Mouse (Mus musculus): ENCODE results near the gene Tfpi. TPM values are rescaled to one million over a fixed set of nuclear protein-coding genes. Genes with fewer than 3 reads are reported as not detected.

The Tfpi gene
- polyA plus RNA-seq, 1 experiment from 2014 or later: 21.8 TPM

DNA sequence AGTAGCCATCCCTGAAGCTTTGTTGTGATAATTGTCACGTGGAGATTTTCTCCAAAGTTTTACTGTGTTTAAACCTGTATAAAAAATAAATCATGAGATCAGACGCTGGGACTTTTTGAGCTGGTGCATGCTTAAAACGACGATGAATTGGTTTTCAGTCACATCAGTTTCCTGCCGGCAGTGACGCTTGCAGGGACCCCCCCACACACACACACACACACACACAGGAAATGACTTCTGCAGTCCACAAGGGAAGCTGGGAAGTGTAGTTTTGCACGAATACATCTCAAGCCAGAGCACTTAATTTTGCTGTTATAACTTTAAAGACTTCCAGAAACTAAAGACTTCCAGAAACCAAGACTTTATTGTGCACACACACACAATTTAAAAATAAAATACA is 5.3 kb upstream of the Tfpi start:
- no peak overlapping the region for H3K4me3 ChIP-seq (ENCODE audit: low read depth, low read length)
- H3K9me3 ChIP-seq (ENCODE audit: control insufficient read depth, low read length): no peaks in the 10 kb centered on the region
- no peaks in the 10 kb centered on the region for H3K4me1 ChIP-seq (replicated peaks; ENCODE audit: control insufficient read depth, insufficient read depth, low read length)
- no peak overlapping the region for H3K9ac ChIP-seq (ENCODE audit: low read depth, low read length)
- 53% methylated on average over 7 of the region's 7 CpGs for WGBS
- H3K4me2 ChIP-seq (replicated peaks; ENCODE audit: low read depth, low read length): no peak overlapping the region
- peak; percentile 28 for DNase-seq (ENCODE audit: low spot score)
- no peak overlapping the region for H3K27ac ChIP-seq (ENCODE audit: low read depth, low read length)
- no peaks in the 10 kb centered on the region for H3K36me3 ChIP-seq (ENCODE audit: control insufficient read depth, insufficient read depth, low read length)
- no peak for ATAC-seq (ENCODE audit: low FRiP score)
- no peaks in the 10 kb centered on the region for H3K27me3 ChIP-seq (ENCODE audit: control insufficient read depth, insufficient read depth, low read length)

- ATAC-seq (ENCODE audit: low FRiP score) (no peak), DNase-seq (ENCODE audit: low spot score) (peak; percentile 53)
- H3K36me3 ChIP-seq (ENCODE audit: control insufficient read depth, insufficient read depth, low read length): no peaks in the 10 kb centered on the region
- H3K4me3 ChIP-seq (ENCODE audit: low read depth, low read length): no peak overlapping the region
- no peak overlapping the region for H3K27ac ChIP-seq (ENCODE audit: low read depth, low read length)
- no peaks in the 10 kb centered on the region; the same call in 1 of the 2 replicates for H3K4me1 ChIP-seq (replicated peaks; ENCODE audit: control insufficient read depth, insufficient read depth, low read length)
- WGBS: 39% methylated on average over 3 of the region's 3 CpGs
- no peak overlapping the region for H3K4me2 ChIP-seq (replicated peaks; ENCODE audit: low read depth, low read length)
- H3K9ac ChIP-seq (ENCODE audit: low read depth, low read length): no peak overlapping the region
- no peaks in the 10 kb centered on the region for H3K9me3 ChIP-seq (ENCODE audit: control insufficient read depth, low read length)
- no peaks in the 10 kb centered on the region for H3K27me3 ChIP-seq (ENCODE audit: control insufficient read depth, insufficient read depth, low read length)
These were observed 2.5 kb upstream of the Tfpi start for GRCm38 (mm10) chr2:84479036-84479435.

GRCm38 (mm10) chr2:84477759-84478158 is 1.2 kb upstream of the Tfpi start:
- Histone ChIP-seq H3K9me3 (ENCODE audit: control insufficient read depth, low read length) (no peaks in the 10 kb centered on the region), H3K4me1 (replicated peaks; ENCODE audit: control insufficient read depth, insufficient read depth, low read length) (no peaks in the 10 kb centered on the region; the same call in 1 of the 2 replicates), H3K4me3 (ENCODE audit: low read depth, low read length) (no peak overlapping the region), H3K4me2 (replicated peaks; ENCODE audit: low read depth, low read length) (no peak overlapping the region), H3K27me3 (ENCODE audit: control insufficient read depth, insufficient read depth, low read length) (no peaks in the 10 kb centered on the region), H3K27ac (ENCODE audit: low read depth, low read length) (no peak overlapping the region), H3K36me3 (ENCODE audit: control insufficient read depth, insufficient read depth, low read length) (no peaks in the 10 kb centered on the region), H3K9ac (ENCODE audit: low read depth, low read length) (no peak overlapping the region)
- ATAC-seq (ENCODE audit: low FRiP score) (no peak), DNase-seq (ENCODE audit: low spot score) (no peak)
- 85% methylated on average over 6 of the region's 6 CpGs for WGBS

- 0 out of 2 replicates have a peak overlapping the region, but pooled peaks have one; percentile 10 for H3K4me3 ChIP-seq (ENCODE audit: low read depth, low read length)
- DNase-seq (ENCODE audit: low spot score): no peak
- no peak for ATAC-seq (ENCODE audit: low FRiP score)
- H3K9ac ChIP-seq (ENCODE audit: low read depth, low read length): no peak overlapping the region
- H3K27me3 ChIP-seq (ENCODE audit: control insufficient read depth, insufficient read depth, low read length): no peaks in the 10 kb centered on the region
- no peaks in the 10 kb centered on the region for H3K9me3 ChIP-seq (ENCODE audit: control insufficient read depth, low read length)
- 64% methylated on average over 3 of the region's 3 CpGs for WGBS
- H3K27ac ChIP-seq (ENCODE audit: low read depth, low read length): no peak overlapping the region
- H3K36me3 ChIP-seq (ENCODE audit: control insufficient read depth, insufficient read depth, low read length): no peaks in the 10 kb centered on the region
- H3K4me2 ChIP-seq (replicated peaks; ENCODE audit: low read depth, low read length): no peak overlapping the region
- no peaks in the 10 kb centered on the region; the same call in 1 of the 2 replicates for H3K4me1 ChIP-seq (replicated peaks; ENCODE audit: control insufficient read depth, insufficient read depth, low read length)
These were observed 444 bp downstream of the Tfpi start for GRCm38 (mm10) chr2:84476131-84476530.

- no peak overlapping the region for H3K4me3 ChIP-seq (ENCODE audit: low read depth, low read length)
- no peak overlapping the region for H3K4me2 ChIP-seq (replicated peaks; ENCODE audit: low read depth, low read length)
- no peaks in the 10 kb centered on the region; the same call in 1 of the 2 replicates for H3K4me1 ChIP-seq (replicated peaks; ENCODE audit: control insufficient read depth, insufficient read depth, low read length)
- 29% methylated on average over 1 of the region's 1 CpGs for WGBS
- DNase-seq (ENCODE audit: low spot score) (no peak), ATAC-seq (ENCODE audit: low FRiP score) (no peak)
- H3K27ac ChIP-seq (ENCODE audit: low read depth, low read length): no peak overlapping the region
- no peaks in the 10 kb centered on the region for H3K36me3 ChIP-seq (ENCODE audit: control insufficient read depth, insufficient read depth, low read length)
- H3K9me3 ChIP-seq (ENCODE audit: control insufficient read depth, low read length): no peaks in the 10 kb centered on the region
- H3K27me3 ChIP-seq (ENCODE audit: control insufficient read depth, insufficient read depth, low read length): no peaks in the 10 kb centered on the region
- H3K9ac ChIP-seq (ENCODE audit: low read depth, low read length): no peak overlapping the region
These were observed 974 bp downstream of the Tfpi start for GRCm38 (mm10) chr2:84475601-84476000.

- ATAC-seq (ENCODE audit: low FRiP score) (no peak), DNase-seq (ENCODE audit: low spot score) (no peak)
- WGBS: 9% methylated on average over 6 of the region's 6 CpGs
- Histone ChIP-seq H3K27ac (ENCODE audit: low read depth, low read length) (no peak overlapping the region), H3K9ac (ENCODE audit: low read depth, low read length) (no peak overlapping the region), H3K4me2 (replicated peaks; ENCODE audit: low read depth, low read length) (no peak overlapping the region), H3K36me3 (ENCODE audit: control insufficient read depth, insufficient read depth, low read length) (no peaks in the 10 kb centered on the region), H3K4me3 (ENCODE audit: low read depth, low read length) (no peak overlapping the region), H3K9me3 (ENCODE audit: control insufficient read depth, low read length) (no peaks in the 10 kb centered on the region), H3K4me1 (replicated peaks; ENCODE audit: control insufficient read depth, insufficient read depth, low read length) (no peaks in the 10 kb centered on the region; the same call in 1 of the 2 replicates), H3K27me3 (ENCODE audit: control insufficient read depth, insufficient read depth, low read length) (no peaks in the 10 kb centered on the region)
These were observed 1.9 kb downstream of the Tfpi start for GRCm38 (mm10) chr2:84474651-84475050.

DNA sequence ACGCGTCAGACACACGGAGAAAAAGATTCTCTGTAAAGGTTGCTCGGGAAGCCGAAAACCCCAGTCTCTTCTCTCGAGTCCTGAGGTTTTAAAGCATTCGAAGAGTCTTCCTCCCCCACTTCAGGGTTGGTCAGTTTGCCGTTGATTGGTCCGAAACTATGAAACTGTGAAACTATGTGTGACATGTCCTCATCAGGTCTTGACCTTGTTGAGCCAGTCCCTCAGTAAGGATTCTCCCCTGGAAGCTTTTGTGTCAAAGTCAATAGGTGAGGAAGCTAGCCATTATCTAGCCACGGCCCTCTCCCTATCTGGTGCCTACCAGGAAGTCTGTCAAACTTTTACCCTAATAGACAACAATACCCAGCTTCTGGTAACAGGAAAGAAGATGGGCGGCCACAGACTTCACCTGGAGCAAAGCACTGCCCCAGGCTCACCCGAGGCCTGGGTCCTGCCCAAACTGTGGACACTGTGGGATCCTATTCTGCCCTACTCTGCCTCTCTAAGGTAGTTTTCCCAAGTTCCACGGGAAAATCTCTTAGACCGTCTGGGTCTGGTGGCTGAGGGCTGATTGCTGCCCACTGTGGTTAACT is 2.5 kb downstream of the Tfpi start:
- DNase-seq (ENCODE audit: low spot score): no peak
- ATAC-seq (ENCODE audit: low FRiP score): no peak
- Histone ChIP-seq H3K4me3 (ENCODE audit: low read depth, low read length) (no peak overlapping the region), H3K9me3 (ENCODE audit: control insufficient read depth, low read length) (no peaks in the 10 kb centered on the region), H3K4me1 (replicated peaks; ENCODE audit: control insufficient read depth, insufficient read depth, low read length) (no peaks in the 10 kb centered on the region; the same call in 1 of the 2 replicates), H3K4me2 (replicated peaks; ENCODE audit: low read depth, low read length) (no peak overlapping the region), H3K27ac (ENCODE audit: low read depth, low read length) (no peak overlapping the region), H3K36me3 (ENCODE audit: control insufficient read depth, insufficient read depth, low read length) (no peaks in the 10 kb centered on the region), H3K27me3 (ENCODE audit: control insufficient read depth, insufficient read depth, low read length) (no peaks in the 10 kb centered on the region), H3K9ac (ENCODE audit: low read depth, low read length) (no peak overlapping the region)
- 72% methylated on average over 14 of the region's 14 CpGs for WGBS

GRCm38 (mm10) chr2:84467391-84467790 is 9.2 kb downstream of the Tfpi start:
- Histone ChIP-seq H3K9me3 (ENCODE audit: control insufficient read depth, low read length) (no peaks in the 10 kb centered on the region), H3K4me2 (replicated peaks; ENCODE audit: low read depth, low read length) (no peak overlapping the region), H3K36me3 (ENCODE audit: control insufficient read depth, insufficient read depth, low read length) (no peaks in the 10 kb centered on the region), H3K4me3 (ENCODE audit: low read depth, low read length) (no peak overlapping the region), H3K4me1 (replicated peaks; ENCODE audit: control insufficient read depth, insufficient read depth, low read length) (no peaks in the 10 kb centered on the region), H3K27ac (ENCODE audit: low read depth, low read length) (no peak overlapping the region), H3K27me3 (ENCODE audit: control insufficient read depth, insufficient read depth, low read length) (no peaks in the 10 kb centered on the region), H3K9ac (ENCODE audit: low read depth, low read length) (no peak overlapping the region)
- ATAC-seq (ENCODE audit: low FRiP score) (no peak), DNase-seq (ENCODE audit: low spot score) (no peak)
- WGBS: 91% methylated on average over 4 of the region's 4 CpGs

- no peak overlapping the region for H3K9ac ChIP-seq (ENCODE audit: low read depth, low read length)
- H3K4me3 ChIP-seq (ENCODE audit: low read depth, low read length): no peak overlapping the region
- DNase-seq (ENCODE audit: low spot score) (no peak), ATAC-seq (ENCODE audit: low FRiP score) (no peak)
- no peaks in the 10 kb centered on the region for H3K36me3 ChIP-seq (ENCODE audit: control insufficient read depth, insufficient read depth, low read length)
- no peak overlapping the region for H3K27ac ChIP-seq (ENCODE audit: low read depth, low read length)
- 53% methylated on average over 7 of the region's 7 CpGs for WGBS
- H3K27me3 ChIP-seq (ENCODE audit: control insufficient read depth, insufficient read depth, low read length): no peaks in the 10 kb centered on the region
- no peak overlapping the region for H3K4me2 ChIP-seq (replicated peaks; ENCODE audit: low read depth, low read length)
- no peaks in the 10 kb centered on the region for H3K4me1 ChIP-seq (replicated peaks; ENCODE audit: control insufficient read depth, insufficient read depth, low read length)
- no peaks in the 10 kb centered on the region for H3K9me3 ChIP-seq (ENCODE audit: control insufficient read depth, low read length)
These were observed 11.6 kb downstream of the Tfpi start for GRCm38 (mm10) chr2:84464956-84465355.

All from hindbrain, embryonic 11.5 days (tissue).